Mouse (Mus musculus): ENCODE measurements at regions not wholly inside any gene's neighbourhood (a gene's known extent, or its start where the extent isn't known, plus 50 kb on each side); places are given as distances from the start of the nearest gene placed in this dataset.

DNA sequence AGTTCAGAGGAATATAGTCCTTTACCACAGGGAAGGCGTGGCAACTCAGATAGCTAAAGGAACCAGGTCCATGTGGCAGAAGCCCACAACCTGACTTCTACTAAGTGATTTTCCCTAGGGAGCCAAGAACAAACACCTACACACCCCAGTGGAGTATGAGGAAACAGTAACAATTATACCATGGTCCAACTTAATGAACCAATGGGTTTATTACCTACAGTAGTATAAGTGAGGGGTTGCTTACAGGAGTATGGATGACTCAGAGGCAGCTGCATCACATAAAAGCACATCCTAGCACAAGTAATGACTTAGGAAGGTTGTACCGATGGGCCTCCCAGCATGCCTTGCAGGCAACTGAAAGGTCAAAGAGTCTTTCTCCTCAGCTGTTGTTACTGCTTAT, 98.7 kb upstream of the Cul1 start:
- DNase-seq (ENCODE audit: low spot score in 2 of 2): no peak

DNA sequence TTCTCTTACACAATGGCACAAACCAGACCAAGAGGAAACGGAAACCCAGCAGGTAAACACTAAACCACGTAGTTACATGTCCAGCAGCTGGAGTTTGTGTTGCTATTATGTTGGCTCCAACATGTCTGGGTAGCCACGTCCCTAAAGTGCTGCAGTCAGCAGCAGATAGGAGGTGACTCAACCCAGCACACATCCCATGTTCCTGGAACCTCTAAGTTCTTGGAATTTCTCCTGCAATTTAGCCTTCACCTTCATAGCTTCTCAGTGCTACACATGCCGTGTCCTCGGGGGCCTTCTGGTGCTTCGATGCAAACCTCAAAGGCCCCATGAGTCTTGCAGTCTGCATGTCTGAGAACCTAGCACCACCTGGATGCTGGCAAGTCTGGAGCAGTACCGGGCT, 97.7 kb upstream of the Cul1 start:
- DNase-seq (ENCODE audit: low spot score in 2 of 2): no peak

DNA sequence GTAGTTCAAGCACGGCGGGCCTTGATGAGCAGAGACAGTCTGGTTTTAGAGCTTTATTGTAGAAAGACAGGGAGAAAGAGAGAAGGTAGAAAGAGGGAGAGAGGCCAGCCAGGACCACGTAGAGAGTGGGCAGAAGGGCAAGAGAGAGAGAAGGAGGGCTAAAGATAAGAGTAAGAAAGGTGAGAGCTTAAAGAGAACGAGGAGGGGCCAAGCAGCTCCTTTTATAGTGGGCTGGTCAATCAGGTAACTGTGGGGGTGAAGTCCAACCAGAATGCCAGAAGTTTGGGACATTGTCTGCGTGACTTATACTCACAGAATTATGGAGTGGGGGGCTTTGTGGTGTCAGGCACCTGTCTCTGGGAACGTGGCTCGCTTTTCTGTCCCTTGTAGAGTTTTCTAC, 96.7 kb upstream of the Cul1 start:
- no peak for DNase-seq (ENCODE audit: low spot score in 2 of 2)

DNA sequence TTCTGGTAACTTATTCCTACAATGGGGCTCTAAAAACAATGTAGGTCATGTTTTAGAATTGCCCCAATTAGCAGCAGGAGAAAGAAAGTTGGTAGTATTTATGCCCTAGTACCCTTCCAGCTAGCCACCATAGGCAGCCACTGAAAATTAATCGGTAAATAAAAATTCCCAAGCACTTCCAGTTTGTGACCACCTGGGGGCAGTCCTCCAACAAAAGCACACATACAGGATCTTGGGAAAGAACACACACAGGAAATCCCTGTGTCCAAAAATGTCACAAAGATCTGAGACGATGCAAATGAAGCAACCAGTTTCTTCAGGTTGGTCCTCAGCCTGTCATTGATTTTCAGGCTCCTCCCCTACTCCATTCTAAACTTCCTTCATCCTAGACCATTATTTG, 94.5 kb upstream of the Cul1 start:
- peak in 1 of 2 experiments; percentile 6 for DNase-seq (ENCODE audit: low spot score in 2 of 2)

DNA sequence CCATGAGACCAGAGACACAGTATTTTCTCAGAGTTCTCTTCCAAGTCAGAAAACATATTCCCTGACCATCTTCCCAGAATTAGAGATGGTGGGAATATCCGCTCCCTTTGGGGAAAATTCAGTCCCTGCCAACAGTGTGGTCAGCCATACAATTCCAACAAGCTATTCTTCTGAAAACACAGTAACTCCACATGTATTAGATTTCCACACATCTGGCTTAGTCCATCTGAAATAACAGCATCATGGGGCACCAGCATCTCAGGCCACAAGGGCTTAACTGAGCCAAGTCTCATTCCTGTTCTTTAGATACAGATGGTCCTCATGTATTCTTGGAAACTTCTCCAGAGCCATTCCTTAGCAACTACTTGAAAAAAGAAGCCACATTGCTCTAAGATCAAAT, 89.2 kb upstream of the Cul1 start:
- DNase-seq (ENCODE audit: low spot score in 2 of 2): no peak

DNA sequence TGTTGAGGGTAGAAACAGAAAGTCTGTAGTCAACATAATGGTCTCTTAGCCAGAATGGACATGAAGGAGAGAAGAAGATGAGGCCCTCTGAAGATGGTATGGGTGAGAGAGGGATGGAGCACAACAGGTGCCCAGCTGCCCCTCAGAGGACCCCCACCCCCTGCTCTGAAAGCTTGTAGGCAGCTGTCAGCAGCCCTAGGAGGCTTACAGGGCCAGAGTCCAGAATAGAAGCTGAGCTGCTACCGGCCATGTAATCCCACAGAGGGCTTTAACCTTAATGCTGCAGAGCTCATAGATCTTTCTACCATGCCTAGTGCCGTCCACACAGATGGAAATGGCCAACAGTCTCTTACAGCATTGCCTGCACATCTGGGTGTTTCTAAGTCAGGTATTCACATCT, 88.6 kb upstream of the Cul1 start:
- no peak for DNase-seq (ENCODE audit: low spot score in 2 of 2)

DNA sequence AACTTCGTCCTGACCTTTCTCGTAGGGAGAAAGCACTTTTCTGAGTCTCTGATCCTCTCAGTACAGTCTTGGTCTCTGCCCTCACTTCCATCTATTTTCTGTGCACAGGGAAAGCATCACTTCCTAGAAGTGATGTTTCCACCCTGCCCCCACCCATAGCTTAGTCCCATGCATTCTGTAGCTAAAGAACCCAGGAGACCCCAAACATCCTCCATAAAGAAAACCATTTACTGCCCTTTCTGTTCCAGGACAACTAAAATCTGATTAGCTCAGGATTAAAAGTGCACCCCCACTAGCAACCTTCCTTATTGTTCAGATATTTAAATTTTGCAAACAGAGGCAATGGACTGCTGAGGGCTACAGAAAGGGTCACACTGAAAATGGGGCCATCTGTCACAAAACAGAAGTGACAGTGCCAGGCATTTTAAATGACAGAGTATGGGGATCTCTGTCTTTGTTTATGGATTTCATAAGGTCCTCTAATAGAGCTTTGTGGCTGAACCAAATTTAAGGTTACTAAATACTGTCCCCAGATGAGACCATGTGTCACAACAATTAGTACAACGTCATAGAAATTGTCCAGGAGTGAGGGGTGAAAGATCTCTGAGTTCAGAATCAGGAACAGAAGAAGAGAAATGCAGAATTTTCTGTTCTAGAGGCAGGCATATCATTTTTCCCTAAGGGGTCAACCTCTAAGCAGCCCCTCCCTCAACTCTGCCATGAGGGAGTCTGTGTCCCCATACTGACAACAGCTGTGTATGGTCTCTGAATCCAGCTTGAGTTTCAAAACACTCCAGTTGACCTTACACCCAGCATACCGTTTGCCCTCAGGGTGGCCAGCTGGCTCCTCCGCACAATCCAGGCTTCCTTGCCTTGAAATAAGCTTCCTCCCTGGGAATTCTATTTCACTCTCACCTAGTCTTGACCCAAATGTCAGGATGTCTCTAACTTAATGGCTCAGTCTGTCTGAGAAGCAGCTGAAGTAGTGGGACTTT, 87.2 kb upstream of the Cul1 start:
- no peak for DNase-seq (ENCODE audit: low spot score in 2 of 2)

DNA sequence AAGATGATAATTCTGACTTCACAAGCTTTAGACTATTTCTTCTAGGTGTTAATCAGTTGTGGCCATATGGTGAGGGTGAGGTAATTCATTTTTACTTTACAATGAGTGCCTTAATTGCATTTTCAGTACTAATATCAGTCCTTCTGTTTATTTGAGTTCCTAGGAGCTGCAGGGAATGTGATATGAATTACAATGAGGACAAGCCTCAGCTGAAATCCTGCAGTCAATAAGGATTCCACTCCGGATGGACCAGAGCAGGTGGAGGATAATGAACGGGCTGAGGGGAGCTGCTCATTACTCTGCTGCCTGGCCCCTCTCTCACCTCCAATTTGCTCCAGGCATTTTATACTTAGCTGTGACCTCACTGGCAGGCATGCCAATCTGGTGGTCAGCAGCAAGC, 85.7 kb upstream of the Cul1 start:
- no peak for DNase-seq (ENCODE audit: low spot score in 2 of 2)

DNA sequence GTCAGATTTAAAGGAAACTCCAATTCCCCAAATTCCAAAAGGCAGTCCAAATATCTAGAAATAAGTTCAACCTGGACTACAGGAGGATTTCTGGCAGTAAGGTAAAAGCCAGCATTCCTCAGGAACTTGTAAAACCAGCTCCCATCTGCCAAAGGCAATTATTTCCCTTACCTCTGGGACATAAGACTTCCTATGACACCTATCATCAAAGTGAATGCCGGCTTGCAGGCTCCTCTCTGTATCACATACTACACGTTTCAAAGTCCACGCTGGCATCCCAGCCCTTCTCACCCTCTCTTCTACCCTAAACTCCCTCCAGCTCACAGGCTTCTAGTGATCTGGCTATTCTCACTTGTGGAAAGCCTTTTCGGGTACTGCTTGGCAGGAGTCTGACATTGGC, 77.5 kb upstream of the Cul1 start:
- no peak for DNase-seq (ENCODE audit: low spot score in 2 of 2)

DNA sequence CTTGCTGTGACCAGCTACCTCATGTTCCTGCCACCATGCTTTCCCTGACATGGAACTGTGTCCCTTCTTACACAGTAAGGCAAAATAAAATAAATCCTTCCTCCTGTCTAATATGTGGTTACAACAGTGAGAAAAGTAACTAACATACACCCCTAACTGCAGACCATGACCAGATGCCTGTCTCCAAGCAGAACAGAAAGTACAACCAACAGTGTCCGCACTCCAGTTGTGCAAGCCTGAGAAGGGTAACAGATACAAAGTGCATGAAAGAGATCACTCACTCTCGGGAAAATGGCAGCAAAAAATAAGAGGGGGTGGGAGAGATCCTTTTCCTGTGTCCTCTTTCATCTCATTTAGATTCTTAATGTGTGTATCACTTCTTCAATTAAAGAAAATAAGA, 71.7 kb upstream of the Cul1 start:
- no peak for DNase-seq (ENCODE audit: low spot score in 2 of 2)

DNA sequence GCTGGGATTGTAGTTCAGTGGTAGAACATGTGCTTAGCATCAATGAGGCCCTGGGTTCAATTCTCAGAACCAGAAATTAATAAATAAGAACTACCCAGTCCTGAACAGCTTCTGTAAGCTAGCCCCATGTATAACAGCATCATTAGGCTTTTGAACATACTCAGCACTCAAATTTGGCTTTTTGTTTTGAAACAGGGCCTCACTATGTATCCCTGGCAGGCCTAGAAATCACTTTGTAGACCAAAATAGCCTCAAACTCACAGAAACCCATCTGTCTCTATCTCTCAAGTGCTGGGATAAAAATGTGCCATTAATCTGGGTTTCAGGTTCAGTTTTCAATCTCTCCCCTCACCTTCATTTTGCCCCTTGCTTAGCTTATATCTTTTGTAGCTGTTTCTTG, 66.6 kb upstream of the Cul1 start:
- DNase-seq (ENCODE audit: low spot score in 2 of 2): no peak

DNA sequence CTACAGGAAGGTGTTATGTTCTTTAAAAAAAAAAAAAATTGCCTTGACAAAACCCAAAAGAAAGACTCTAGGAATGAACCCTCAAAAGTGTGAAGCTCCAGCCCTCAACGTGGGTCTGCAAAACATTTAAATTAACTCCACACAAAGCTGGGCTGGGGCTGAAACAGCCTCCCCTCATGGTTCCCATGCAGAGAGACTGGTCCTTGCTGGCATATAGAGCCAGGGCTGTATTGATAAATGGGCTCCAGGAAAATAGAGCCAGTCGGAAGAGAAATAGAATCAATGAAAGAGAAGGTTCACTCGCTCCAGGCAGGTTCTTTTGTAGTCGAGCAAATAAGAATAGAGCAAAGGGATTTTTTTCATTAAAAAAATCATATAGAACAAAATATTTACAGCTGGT, 63.3 kb upstream of the Cul1 start:
- no peak for DNase-seq (ENCODE audit: low spot score in 2 of 2)

DNA sequence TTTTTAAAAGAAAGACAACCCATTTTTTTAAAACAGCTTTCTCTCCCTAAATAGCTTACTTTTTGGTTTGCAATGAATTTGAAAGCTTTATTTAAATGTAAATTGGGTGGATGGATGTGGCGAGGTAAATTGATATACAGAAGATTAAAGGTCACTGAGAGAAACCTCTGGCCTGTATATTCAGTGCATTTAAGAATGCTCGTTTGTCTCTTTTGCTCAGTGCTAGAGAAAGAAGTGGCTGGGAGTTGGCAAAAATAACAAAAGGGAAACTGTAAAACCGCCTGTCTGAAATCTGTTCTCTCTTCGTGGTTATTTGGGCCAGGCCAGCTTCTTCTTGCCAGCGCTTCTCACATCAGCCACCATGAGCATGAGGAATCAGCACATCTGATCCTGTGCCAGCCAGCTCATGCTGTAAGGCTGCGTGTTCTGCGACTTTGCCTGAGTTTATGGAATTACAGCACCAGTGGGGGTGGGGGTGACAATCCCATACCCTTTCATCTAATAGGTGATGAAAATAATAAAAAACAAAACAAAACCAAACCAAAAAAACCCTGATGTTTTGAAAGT, 62.7 kb upstream of the Cul1 start:
- DNase-seq (ENCODE audit: low spot score in 2 of 2): peak; percentile 10 to 27

DNA sequence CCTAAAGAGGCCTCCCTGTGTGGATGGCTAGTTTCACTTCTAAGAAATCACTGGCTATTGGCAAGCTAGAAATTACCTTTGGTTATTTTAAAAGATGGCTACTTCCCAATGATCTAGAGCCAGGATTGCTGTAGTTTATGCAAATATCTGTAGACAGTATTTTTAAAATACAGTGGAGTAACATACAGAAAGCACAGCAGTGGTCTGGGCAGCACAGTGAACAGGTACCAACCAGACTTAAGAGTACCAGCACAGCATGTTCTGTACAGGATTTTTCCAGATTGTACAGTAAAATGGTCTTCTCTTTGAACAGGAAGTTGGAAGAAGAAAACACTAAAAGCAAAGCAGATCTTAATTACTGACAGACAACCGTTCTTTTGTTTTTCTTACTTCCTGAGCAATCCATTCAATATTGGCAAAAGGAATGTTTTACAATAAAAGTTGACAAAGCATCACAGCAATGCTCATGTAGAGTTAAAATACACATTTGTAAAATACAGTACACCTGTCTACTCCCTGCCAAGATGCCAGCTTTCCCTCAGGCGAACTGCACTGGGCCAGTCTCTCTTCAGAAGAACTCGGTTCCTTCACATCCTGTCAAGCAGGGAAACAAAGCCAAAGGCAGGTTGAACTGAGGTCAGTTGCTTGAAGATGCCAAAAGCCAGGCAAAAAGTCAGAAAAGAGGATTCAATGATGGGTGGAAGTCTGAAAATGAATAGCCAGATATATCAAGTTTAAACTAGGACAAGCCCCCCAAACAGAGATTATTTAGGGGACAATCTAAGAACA, 62.0 kb upstream of the Cul1 start:
- DNase-seq (ENCODE audit: low spot score in 2 of 2): no peak

DNA sequence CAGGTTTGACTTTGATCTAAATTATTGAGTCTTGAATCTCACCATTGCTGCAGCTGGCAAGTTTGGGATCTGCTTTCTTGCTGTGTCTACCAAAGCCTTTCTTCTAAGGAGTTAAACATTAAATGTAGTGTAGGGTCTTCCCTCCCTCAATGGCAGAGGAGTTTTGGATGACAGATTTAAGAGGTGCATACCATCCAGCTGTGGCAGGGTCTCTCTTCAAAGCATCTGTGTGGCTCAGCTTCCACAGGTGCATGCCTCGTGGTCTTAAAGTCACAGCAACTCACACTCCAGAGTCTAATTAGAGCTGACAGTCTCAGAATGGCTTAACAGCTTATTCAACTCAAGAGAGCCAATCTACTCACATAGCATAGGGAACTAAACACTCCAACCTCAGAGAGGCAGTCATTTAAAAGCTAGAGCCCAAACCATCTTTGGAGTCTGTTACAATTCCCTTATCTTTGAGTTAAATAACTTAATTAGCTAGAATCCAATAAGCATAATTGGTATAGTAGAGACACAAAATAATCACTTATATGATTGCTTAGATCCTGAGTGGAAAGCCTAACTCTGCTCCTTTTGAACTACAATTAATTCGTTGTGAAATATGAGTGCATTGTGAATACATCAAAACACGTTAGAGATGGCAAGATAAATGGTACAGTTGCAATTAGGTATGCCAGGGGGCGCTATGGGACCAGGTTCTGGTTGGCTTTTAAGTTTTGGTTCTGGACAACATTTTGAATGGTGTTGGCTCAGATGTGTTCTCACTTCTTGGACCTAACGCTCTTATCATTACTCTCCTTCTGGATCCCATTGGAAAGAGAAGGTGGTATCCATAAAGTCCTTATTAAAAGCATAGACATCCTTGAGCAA, 57.5 kb upstream of the Cul1 start:
- DNase-seq (ENCODE audit: low spot score in 2 of 2): peak; percentile 7 to 37
